Mouse (Mus musculus) liver, postnatal 0 days (tissue): ENCODE results near the gene Inmt.

Experiments
- CTCF ChIP-seq: sonication (generic); IDR thresholded peaks from 2 replicates; pipeline ENCODE4 v1.5.1; 2016; ENCODE audit warnings: antibody characterized with exemption, low read depth
- EP300 ChIP-seq: IDR thresholded peaks from 2 replicates; pipeline ENCODE4 v1.6.1; 2016; ENCODE audit warnings: antibody characterized with exemption, low read depth, mild to moderate bottlenecking

DNA sequence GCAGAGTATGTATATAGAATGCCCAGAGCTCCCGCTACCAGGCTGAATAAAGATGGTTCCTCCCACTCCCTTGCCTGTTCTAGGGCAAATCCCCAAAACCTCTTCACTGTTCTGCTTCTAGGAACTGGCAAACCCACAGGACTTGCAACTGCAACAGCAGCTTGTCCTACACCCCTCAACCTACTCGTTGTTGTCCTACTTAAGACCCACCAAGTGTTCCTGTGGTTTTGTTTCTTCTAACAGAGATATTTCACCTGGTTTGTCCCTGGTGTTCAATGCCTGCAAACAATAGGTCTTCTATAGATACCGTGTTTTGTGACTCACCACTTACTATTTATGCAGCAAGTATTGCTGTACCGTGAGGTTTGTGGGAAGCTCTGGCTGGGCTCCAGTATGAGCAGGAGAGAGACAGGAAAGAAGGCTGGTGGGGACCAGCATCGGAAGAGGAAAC, 13.5 kb downstream of the Inmt start:
- TF ChIP-seq CTCF (no peak), EP300 (no peak)
